Mouse (Mus musculus) fat pad, adult 2 months (tissue): ENCODE measurements around the gene Pdik1l.
A peak's percentile ranks its signal among the peaks of the same experiment; 100 is the strongest.

Experiments
- DNase-seq: peaks from one replicate; pipeline ENCODE4 v3.0.0-alpha.2; 2011; ENCODE audit warnings: low read depth, low spot score; ENCODE audit errors: extremely low read depth

Gene Pdik1l

GRCm38 (mm10) chr4:134238686-134239085, 49.0 kb downstream of the Pdik1l start:
- no peak for DNase-seq

- DNase-seq: peak; percentile 68
These were observed 49.4 kb downstream of the Pdik1l start, which contains the start of gene Cnksr1 for GRCm38 (mm10) chr4:134238279-134238651. Gene Cnksr1, minus strand, starts transcription at chr4:134238399.

DNA sequence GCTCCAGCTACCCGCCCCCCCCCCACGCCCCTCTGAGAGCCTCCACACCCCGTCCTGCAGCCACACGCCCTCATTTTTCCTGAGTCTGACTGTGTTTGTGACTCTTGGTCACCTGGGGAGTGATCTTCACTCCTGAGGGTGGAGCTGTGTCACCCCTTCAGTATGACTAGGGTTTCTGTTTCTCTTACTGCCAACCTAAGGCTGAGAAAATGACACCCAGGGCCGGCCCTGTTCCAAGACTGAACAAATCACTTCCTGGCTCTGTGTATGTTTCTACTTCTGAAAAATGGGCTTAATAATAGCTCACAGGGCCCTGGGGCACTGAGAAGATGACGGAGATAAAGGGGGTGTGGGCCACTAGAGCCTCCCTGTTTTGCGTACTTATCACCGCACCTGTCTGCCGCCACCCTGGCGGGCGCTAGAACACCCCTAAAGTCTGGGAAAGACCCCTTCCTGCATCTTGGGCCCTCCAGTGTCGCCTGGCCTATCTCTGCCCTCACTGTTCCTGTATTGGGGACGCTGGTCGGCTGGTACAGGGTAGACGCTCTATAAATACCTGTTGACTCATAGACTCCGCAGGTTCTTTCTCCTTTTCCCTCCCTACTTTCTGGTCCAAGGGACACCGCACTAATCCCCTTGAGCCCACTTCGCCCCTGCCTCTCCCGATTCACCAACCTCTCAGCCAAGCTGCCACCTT, 50.0 kb downstream of the Pdik1l start:
- no peak for DNase-seq

DNA sequence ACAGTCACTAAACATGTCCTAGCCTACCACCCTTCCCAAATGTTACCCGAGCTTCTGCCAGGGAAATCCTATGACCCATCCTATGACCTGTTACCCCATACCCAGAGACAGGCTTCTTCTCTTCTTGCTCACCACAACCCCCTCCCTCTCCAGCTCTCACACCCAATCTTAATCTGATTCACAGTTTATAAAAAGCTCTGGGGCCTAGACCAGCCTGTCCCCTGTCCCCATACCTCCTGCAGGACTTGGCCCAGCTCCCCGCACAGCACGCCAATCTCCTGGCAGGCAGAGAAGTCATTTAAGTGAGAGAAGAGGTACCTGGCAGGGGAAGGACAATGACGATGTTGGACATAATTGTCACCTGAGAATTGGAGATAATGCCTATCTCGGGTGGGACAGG, 52.8 kb downstream of the Pdik1l start:
- no peak for DNase-seq

DNA sequence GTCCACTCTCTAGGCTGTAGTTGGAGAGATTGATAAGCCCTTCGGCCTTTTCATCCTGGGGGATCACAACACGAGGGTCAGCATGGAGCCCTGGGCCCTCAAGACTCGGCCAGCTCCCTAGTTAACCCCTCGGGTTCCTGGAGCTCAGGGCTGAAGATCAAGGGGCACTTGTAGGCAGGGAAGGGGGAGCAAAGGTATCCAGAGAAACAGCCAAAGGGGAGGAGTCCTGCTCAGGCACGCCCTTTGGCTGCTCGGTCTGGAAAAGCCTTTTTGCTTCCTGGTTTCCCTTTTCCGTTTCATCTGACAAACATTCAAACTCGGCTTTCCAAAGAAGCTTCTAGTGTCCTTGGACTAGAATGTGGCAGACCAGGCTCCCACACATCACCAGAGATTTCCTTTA, 57.3 kb downstream of the Pdik1l start:
- no peak for DNase-seq

DNA sequence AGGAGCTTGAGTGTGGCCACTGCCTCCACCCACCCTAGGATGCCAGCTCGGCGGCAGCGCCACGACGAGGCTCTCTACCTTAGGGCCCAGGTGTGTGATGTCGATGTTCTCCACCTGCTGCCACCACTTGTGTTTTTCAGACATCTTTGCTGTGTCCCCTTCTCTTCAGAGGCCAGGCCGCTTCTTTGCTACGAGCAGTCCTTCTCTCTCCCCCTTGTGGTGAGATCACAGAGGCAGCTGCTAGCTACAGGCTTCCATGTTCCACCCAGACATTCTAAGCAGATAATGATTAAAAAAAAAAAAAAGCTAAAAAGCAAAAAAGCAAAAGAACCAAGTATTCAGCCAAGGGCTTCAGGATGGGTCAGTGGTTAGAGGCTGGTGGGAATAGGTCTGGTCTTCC, 60.5 kb downstream of the Pdik1l start, which contains the start of gene Catsper4:
Catsper4 (minus strand) TSS at position 190 of the 400 bp plus-strand sequence.
- no peak for DNase-seq
